Mouse (Mus musculus): ENCODE measurements around the gene Pygo2.
"Not testable (repeated sequence)": the region's sequence is repeated elsewhere in the genome, so short reads cannot be mapped to it uniquely, and the experiment has no call there.

Gene Pygo2

GRCm38 (mm10) chr3:89419571-89419970 is 10.4 kb upstream of the Pygo2 start:
- in situ Hi-C loops (cut with MboI; ENCODE audit: unreplicated experiment in 2 of 2): no loop called here

- in situ Hi-C loops (cut with MboI; ENCODE audit: unreplicated experiment in 2 of 2): no loop called here
Observed at GRCm38 (mm10) chr3:89419981-89420380, 10.0 kb upstream of the Pygo2 start.

- in situ Hi-C loops (cut with MboI; ENCODE audit: unreplicated experiment in 2 of 2): no loop called here
Observed at GRCm38 (mm10) chr3:89420421-89420820, 9.6 kb upstream of the Pygo2 start.

GRCm38 (mm10) chr3:89421002-89421774 is 8.8 kb upstream of the Pygo2 start:
- in situ Hi-C loops (cut with MboI; ENCODE audit: unreplicated experiment in 2 of 2): no loop called here

- in situ Hi-C loops (cut with MboI; ENCODE audit: unreplicated experiment in 2 of 2): no loop called here
Observed at GRCm38 (mm10) chr3:89421810-89422473, 8.1 kb upstream of the Pygo2 start.

- in situ Hi-C loops (cut with MboI; ENCODE audit: unreplicated experiment in 2 of 2): no loop called here
Observed at GRCm38 (mm10) chr3:89422556-89423205, 7.3 kb upstream of the Pygo2 start.

GRCm38 (mm10) chr3:89424416-89425140 is 5.4 kb upstream of the Pygo2 start:
- in situ Hi-C loops (cut with MboI; ENCODE audit: unreplicated experiment in 2 of 2): no loop called here

- in situ Hi-C loops (cut with MboI; ENCODE audit: unreplicated experiment in 2 of 2): no loop called here
Observed at GRCm38 (mm10) chr3:89425141-89425525, 4.9 kb upstream of the Pygo2 start.

- in situ Hi-C loops (cut with MboI; ENCODE audit: unreplicated experiment in 2 of 2): no loop called here
Observed at GRCm38 (mm10) chr3:89425876-89426275, 4.1 kb upstream of the Pygo2 start.

- in situ Hi-C loops (cut with MboI; ENCODE audit: unreplicated experiment in 2 of 2): not testable (repeated sequence)
Observed at GRCm38 (mm10) chr3:89429021-89429420, 993 bp upstream of the Pygo2 start.

GRCm38 (mm10) chr3:89432606-89433005 is 2.6 kb downstream of the Pygo2 start:
- in situ Hi-C loops (cut with MboI; ENCODE audit: unreplicated experiment in 2 of 2): no loop called here

GRCm38 (mm10) chr3:89434532-89434931 is 4.5 kb downstream of the Pygo2 start:
- in situ Hi-C loops (cut with MboI; ENCODE audit: unreplicated experiment in 2 of 2): no loop called here

GRCm38 (mm10) chr3:89435041-89435440 is 5.0 kb downstream of the Pygo2 start:
- in situ Hi-C loops (cut with MboI; ENCODE audit: unreplicated experiment in 2 of 2): loop anchor here in 1 of 2 experiments (5.0 kb wide), 1 partner anchor 33 kb away; the partner anchor contains the start of gene Lenep

- in situ Hi-C loops (cut with MboI; ENCODE audit: unreplicated experiment in 2 of 2): loop anchor here in 1 of 2 experiments (5.0 kb wide), 1 partner anchor 34 kb away; the partner anchor contains the start of gene Lenep
Observed at GRCm38 (mm10) chr3:89436176-89437113, 6.4 kb downstream of the Pygo2 start, which contains the start of gene Pbxip1. TSS of gene Pbxip1 (plus strand) at chr3:89436706.

GRCm38 (mm10) chr3:89437269-89437668 is 7.3 kb downstream of the Pygo2 start:
- in situ Hi-C loops (cut with MboI; ENCODE audit: unreplicated experiment in 2 of 2): loop anchor here in 1 of 2 experiments (5.0 kb wide), 1 partner anchor 35 kb away; the partner anchor contains the start of gene Lenep

GRCm38 (mm10) chr3:89440691-89441090 is 10.7 kb downstream of the Pygo2 start:
- in situ Hi-C loops (cut with MboI; ENCODE audit: unreplicated experiment in 2 of 2): no loop called here

GRCm38 (mm10) chr3:89448720-89449537 is 18.9 kb downstream of the Pygo2 start:
- in situ Hi-C loops (cut with MboI; ENCODE audit: unreplicated experiment in 2 of 2): loop anchor here in 1 of 2 experiments (5.0 kb wide), 1 partner anchor 33 kb away; no protein-coding TSS in a partner anchor

- in situ Hi-C loops (cut with MboI; ENCODE audit: unreplicated experiment in 2 of 2): loop anchor here in 1 of 2 experiments (5.0 kb wide), 1 partner anchor 33 kb away; no protein-coding TSS in a partner anchor
Observed at GRCm38 (mm10) chr3:89449541-89449940, 19.5 kb downstream of the Pygo2 start.
